Mouse (Mus musculus): ENCODE data around the gene Chd5.

Chd5 gene

GRCm38 (mm10) chr4:152338419-152339292 lies at the start of gene Chd5:
Gene Chd5, plus strand, starts transcription at chr4:152338651.
- under 1% methylated on average over 83 of the region's 120 CpGs for WGBS

GRCm38 (mm10) chr4:152290385-152290784 lies 48.1 kb upstream of the Chd5 start:
- WGBS = 3% methylated on average over 39 of the region's 39 CpGs

GRCm38 (mm10) chr4:152290991-152291390 lies 47.5 kb upstream of the Chd5 start:
- 55% methylated on average over 11 of the region's 11 CpGs for WGBS

GRCm38 (mm10) chr4:152291562-152291961 lies 46.9 kb upstream of the Chd5 start, which contains the start of gene Hes3:
Gene Hes3, minus strand, starts transcription at chr4:152291662.
- WGBS = 38% methylated on average over 6 of the region's 6 CpGs

DNA sequence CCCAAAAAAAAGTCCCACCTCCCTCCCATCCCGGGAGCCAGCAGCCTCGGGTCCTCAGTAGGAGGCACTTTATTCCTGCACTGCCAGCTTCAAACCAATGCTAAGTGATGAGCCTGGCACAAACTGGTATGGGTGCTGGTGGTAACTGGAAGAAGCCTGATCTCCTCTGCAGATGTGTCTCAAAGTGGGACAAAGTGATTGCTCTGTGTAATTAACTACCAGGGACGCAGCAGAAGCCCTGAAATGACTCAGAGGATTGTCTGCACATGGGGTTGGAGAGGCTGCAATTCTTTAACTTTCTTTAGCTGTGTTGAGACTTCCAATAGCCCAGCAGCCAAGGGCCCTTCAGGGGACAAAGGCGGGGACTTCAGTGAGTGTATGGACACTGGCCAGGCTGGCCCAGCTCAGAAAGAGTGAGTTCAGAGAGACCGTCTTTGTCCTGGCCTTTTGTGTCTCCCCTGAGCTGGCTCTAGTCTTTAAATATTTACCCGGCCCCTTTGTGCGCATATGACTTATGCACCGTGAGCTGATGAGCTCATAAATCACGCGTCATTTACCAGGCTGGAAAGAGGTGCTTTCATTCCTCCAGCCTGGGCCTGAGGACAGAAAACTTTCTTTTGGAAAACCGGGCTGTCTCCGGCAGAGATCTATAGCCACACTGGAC lies 46.2 kb upstream of the Chd5 start:
- 21% methylated on average over 12 of the region's 12 CpGs for WGBS

- WGBS = 62% methylated on average over 10 of the region's 10 CpGs
These were observed 44.1 kb upstream of the Chd5 start for GRCm38 (mm10) chr4:152294188-152294929.

- 58% methylated on average over 4 of the region's 4 CpGs for WGBS
These were observed 42.5 kb upstream of the Chd5 start for GRCm38 (mm10) chr4:152295916-152296315.

- whole genome bisulfite sequencing = 16% methylated on average over 8 of the region's 8 CpGs
These were observed 42.1 kb upstream of the Chd5 start for GRCm38 (mm10) chr4:152296371-152296770.

DNA sequence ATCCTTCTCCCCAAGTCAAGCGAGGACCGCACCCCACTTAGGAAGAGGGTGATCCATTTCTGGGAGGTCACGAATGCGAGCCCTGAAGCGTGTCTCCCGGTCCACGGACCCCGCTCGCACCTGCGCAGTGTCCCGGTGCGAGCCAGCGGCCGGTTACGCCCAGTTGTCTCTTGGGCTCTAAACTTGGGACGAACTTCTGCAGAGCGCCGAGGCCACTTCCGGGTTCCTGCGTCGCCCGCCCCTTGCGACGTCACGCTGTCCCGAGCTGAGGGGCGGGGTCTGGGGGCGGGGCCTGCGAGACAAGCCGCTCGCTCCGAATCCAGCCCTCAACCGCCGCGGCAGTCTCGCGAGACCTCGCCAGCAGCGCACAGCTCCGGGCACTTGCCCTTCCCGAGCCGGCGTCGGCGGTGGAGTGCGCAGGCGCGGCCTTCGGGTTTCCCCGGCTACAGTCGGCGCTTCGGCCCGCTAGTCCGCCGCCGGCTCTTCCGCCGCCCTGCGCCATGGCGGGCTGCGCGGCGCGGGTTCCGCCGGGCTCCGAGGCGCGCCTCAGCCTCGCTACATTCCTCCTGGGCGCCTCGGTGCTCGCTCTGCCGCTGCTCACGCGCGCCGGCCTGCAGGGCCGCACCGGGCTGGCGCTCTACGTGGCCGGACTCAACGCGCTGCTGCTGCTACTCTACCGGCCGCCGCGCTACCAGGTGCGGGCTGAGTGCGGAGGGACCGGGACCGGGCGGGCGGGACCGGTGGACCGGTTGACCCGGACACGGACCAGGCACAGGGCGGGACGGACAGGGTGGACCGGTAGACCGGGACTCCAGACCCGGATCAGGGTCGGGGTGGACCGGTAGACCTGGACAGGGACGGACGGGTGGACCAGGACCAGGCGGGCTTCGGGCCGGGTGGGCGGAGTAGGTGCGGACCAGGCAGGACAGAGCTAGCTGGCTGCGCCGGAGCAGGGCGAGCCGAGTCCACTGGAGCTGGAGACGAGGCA lies 41.3 kb upstream of the Chd5 start, which contains the start of gene Icmt:
TSS of gene Icmt (plus strand) at position 354 of the 988 bp plus-strand sequence.
- WGBS = under 1% methylated on average over 119 of the region's 119 CpGs

GRCm38 (mm10) chr4:152298836-152299235 lies 39.6 kb upstream of the Chd5 start:
- 82% methylated on average over 14 of the region's 14 CpGs for WGBS

- 59% methylated on average over 8 of the region's 8 CpGs for WGBS
These were observed 38.1 kb upstream of the Chd5 start for GRCm38 (mm10) chr4:152300375-152300774.

- 82% methylated on average over 11 of the region's 11 CpGs for WGBS
These were observed 36.4 kb upstream of the Chd5 start for GRCm38 (mm10) chr4:152302012-152302411.

DNA sequence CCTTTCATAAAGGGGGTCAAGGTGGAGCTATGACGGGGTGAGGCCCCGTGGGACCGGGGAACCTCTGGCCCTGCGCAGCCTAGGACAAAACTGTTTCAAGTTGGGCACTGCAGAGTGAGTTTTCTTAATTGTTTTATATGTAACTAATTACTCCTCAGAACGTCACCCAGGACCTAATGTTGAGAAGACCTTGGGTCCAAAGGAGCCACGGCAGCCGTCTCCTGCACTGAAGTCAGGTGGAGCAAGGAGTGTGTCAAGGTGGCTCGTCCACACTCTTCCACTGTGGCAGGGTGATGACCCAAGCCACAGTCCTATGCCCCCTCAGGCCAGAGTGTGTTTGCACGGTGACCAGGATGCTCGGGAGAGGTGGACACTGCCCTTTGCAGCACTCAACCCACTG lies 35.3 kb upstream of the Chd5 start:
- WGBS = 95% methylated on average over 10 of the region's 10 CpGs

DNA sequence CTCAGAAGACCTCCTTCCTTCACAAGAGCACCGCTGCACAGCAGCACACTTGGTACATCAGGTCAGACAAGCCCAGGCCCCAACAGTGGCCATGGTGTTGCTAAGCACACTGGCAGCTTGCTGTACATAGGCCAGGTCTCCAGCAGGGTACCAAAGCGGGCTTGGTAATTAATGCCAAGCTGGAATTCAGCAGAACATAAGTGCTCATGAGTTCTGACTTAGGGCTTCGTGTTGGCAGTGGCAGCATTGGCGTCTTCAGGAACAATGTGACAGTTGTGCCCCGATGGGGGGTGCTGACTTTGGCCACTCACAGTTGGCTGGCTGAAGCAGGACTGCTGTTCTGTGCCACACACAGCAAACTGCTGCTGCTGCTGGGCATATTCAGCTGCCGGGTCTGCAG lies 33.8 kb upstream of the Chd5 start:
- 70% methylated on average over 6 of the region's 6 CpGs for WGBS

- WGBS = 73% methylated on average over 6 of the region's 6 CpGs
These were observed 32.5 kb upstream of the Chd5 start for GRCm38 (mm10) chr4:152305991-152306390.

DNA sequence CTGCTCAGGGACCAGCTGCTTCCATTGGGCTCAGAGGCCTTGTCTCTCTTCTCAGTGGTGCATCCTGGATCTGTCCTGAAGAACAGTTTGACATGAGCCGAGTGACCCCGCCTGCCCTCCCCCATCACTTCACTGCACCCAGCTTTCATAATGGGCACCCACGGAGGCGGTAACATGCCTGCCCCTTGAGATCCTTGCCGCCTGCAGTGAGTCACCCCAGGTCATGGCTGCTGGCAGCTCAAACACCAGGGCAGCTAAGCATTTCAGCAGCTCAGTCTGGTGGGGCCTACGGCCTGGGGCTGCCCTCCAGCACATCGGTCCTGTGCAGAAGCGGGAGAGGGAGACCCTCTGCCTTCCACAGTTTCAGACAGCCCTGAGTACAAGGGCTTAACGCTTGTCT lies 30.9 kb upstream of the Chd5 start:
- 89% methylated on average over 9 of the region's 9 CpGs for WGBS

GRCm38 (mm10) chr4:152312186-152312585 lies 26.3 kb upstream of the Chd5 start:
- WGBS = 13% methylated on average over 14 of the region's 14 CpGs

DNA sequence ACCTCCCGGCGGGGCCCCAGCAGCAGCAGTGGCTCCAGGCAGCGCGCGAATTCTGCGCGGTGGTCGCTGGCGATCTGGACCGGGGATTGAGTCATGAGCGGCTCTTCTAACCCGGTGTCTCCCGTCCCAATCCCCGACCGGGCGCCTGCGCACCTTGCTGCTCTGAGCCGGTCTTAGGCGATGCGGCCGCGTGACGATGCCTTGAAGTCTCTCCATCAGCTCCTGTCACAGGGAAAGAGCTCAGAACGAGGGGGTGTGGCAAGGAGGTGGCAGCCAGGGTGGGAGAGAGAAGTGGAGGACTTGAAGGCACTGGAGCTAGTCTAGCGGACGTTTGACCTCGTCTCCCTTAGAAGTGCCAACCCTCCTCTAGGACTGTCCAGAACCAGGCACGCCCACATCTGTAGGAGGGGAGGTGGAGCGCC lies 25.2 kb upstream of the Chd5 start:
- under 1% methylated on average over 29 of the region's 29 CpGs for WGBS

DNA sequence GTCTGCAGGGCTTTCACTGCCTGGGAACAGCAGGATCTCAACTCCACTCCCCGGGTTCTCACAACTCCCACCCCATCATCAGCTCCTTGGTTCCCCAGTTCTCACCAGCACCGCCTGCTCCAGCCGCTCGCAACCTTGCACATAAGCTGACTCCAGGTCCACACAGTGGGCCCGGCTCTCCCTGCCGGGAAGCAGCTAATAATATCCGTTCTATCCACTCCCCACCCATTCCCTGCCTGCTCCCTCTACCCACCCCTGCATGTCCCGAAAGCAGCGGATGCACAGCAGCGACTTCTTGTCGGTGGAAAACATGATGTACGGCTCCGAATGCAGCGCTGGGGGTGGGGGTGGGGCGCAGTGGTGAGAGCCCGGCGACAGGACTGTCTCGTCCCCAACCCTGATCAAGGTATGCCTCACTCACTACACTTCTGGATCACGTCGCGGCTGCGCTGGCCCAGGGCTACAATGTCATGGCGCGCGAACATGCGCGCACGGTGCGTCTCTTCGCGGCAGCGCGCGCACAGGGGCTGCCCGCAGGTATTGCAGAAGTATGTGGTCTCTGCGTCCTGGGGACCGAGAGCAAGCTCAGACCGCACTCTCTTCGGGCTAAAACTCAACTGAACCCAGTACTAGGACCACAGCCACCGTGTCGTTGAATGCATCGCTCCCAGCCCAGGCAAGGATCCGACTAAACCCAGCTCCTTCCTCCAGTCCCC lies 22.8 kb upstream of the Chd5 start:
- 2% methylated on average over 43 of the region's 43 CpGs for WGBS

DNA sequence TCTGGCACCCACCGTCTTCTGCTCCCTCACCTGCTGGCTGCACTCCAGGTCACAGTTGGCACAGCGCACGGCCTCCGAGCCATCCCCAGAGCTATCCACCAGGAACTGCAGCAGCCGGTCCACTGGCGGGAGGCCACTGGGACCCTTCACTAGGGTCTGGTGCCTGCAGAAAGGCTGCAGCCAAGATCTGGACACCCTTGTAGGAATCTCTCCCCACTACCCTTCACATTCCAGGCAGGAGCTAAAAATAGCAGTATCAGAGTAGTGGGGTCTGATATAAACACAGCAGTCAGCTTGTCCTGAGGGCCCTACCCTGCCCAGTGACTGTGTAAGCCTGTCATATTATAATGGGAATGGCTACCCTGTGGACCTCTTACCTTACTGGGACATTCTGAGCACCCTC lies 20.8 kb upstream of the Chd5 start:
- WGBS = 71% methylated on average over 6 of the region's 6 CpGs
